Mouse (Mus musculus) heart, embryonic 11.5 days (tissue): ENCODE results near the gene Fbxo42. TPM values are rescaled to one million over a fixed set of nuclear protein-coding genes. Genes with fewer than 3 reads are reported as not detected.

Source experiments
- ATAC-seq: fragments of 200-750 bp; cut with Nextera tagmentation; replicated peaks from 2 replicates; pipeline ENCODE4 v1.8.0; 2017; ENCODE audit warnings: moderate library complexity; ENCODE audit not compliant: insufficient number of reproducible peaks, low FRiP score, low TSS enrichment
- H3K27ac ChIP-seq: fragments of 300-500 bp; sonication (generic); 2 replicates; pipeline ENCODE4 v1.5.1; 2014; ENCODE audit warnings: mild to moderate bottlenecking, low read depth, low read length
- H3K27me3 ChIP-seq: fragments of 300-500 bp; sonication (generic); 2 replicates; pipeline ENCODE4 v1.6.1; 2014; ENCODE audit warnings: mild to moderate bottlenecking, low read length, mixed read lengths; ENCODE audit not compliant: control insufficient read depth, insufficient read depth
- H3K36me3 ChIP-seq: fragments of 300-500 bp; sonication (generic); 2 replicates; pipeline ENCODE4 v1.6.1; 2014; ENCODE audit warnings: mild to moderate bottlenecking, low read length, moderate library complexity, mixed read lengths; ENCODE audit not compliant: control insufficient read depth, insufficient read depth
- H3K4me1 ChIP-seq: fragments of 300-500 bp; sonication (generic); 2 replicates; pipeline ENCODE4 v1.6.1; 2014; ENCODE audit warnings: low read length; ENCODE audit not compliant: control insufficient read depth, insufficient read depth
- H3K4me2 ChIP-seq: fragments of 300-500 bp; sonication (generic); 2 replicates; pipeline ENCODE4 v1.6.1; 2014; ENCODE audit warnings: mild to moderate bottlenecking, moderate library complexity
- H3K4me3 ChIP-seq: fragments of 300-500 bp; sonication (generic); 2 replicates; pipeline ENCODE4 v1.5.1; 2014; ENCODE audit warnings: low read depth, low read length
- H3K9ac ChIP-seq: fragments of 300-500 bp; sonication (generic); 2 replicates; pipeline ENCODE4 v1.6.1; 2014; ENCODE audit warnings: mild to moderate bottlenecking, low read depth, low read length, moderate library complexity
- H3K9me3 ChIP-seq: fragments of 300-500 bp; sonication (generic); replicated peaks from 2 replicates; pipeline ENCODE4 v1.6.1; 2016; ENCODE audit warnings: low read length; ENCODE audit not compliant: control insufficient read depth
- WGBS: fragments of 180-500 bp; shearing (Covaris S2); extraction: QIAGEN DNeasy Blood & Tissue Kit; methylation state at CpG from one replicate; pipeline ENCODE4 v1.1.7; 2014; ENCODE audit not compliant: insufficient replicate concordance; 5-methylcytosine and 5-hydroxymethylcytosine counted together
- polyA plus RNA-seq: library from polyadenylated mRNA; unstranded; fragments of >200 nt; fragmentation: Nextera tagmentation; extraction: Ambion mirVana; gene quantifications from 2 replicates; pipeline ENCODE4 v1.2.1, GENCODE M21; 2014

Fbxo42 gene
- polyA plus RNA-seq, 1 experiment from 2014 or later = 19.3 TPM

GRCm38 (mm10) chr4:141207081-141207480, 59.4 kb downstream of the Fbxo42 start:
- H3K9ac ChIP-seq = no peak overlapping the region
- H3K4me3 ChIP-seq = no peak overlapping the region
- H3K27me3 ChIP-seq = no peaks in the 10 kb centered on the region
- no peak for ATAC-seq
- no peak overlapping the region for H3K27ac ChIP-seq
- no peaks in the 10 kb centered on the region for H3K9me3 ChIP-seq
- no peaks in the 10 kb centered on the region for H3K36me3 ChIP-seq
- 86% methylated on average over 5 of the region's 5 CpGs for WGBS
- H3K4me2 ChIP-seq = no peak overlapping the region
- H3K4me1 ChIP-seq = 0 out of 2 replicates have a peak, but pooled peaks cover 3% of the 10 kb centered on the region

GRCm38 (mm10) chr4:141210524-141211219, 63.0 kb downstream of the Fbxo42 start:
- no peaks in the 10 kb centered on the region for H3K36me3 ChIP-seq
- ATAC-seq = no peak; the same call in 1 of the 2 replicates
- peak overlapping the region; percentile 31 for H3K4me3 ChIP-seq
- no peaks in the 10 kb centered on the region for H3K27me3 ChIP-seq
- peak overlapping the region; percentile 62 for H3K9ac ChIP-seq
- H3K9me3 ChIP-seq = no peaks in the 10 kb centered on the region
- H3K27ac ChIP-seq = peak overlapping the region; percentile 57; the same call in 1 of the 2 replicates
- 66% methylated on average over 14 of the region's 14 CpGs for whole genome bisulfite sequencing
- H3K4me1 ChIP-seq = 0 out of 2 replicates have a peak, but pooled peaks cover 5% of the 10 kb centered on the region
- H3K4me2 ChIP-seq = peak overlapping the region; percentile 57

DNA sequence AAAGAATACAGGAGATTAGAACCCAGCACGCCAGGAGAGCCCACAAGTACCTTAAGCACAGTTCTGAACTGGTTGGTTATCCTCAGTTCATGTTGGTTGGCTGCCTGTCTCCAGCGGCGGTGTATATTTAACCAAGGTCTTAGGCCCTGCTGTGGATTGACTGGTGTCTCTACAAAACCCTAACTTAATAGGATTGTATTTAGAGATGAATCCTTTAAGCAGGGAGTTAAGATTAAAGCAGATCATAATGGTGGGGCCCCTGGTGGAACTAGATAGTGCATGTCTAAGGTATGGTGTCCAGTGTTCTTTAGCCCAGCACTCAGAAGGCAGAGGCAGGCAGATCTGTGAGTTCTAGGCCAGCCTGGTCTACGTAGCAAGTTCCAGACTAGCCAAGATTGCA, 63.9 kb downstream of the Fbxo42 start:
- no peaks in the 10 kb centered on the region for H3K27me3 ChIP-seq
- ATAC-seq = no peak
- WGBS = 90% methylated on average over 4 of the region's 4 CpGs
- H3K27ac ChIP-seq = no peak overlapping the region
- no peaks in the 10 kb centered on the region for H3K9me3 ChIP-seq
- no peaks in the 10 kb centered on the region for H3K36me3 ChIP-seq
- no peak overlapping the region for H3K9ac ChIP-seq
- H3K4me3 ChIP-seq = no peak overlapping the region
- H3K4me1 ChIP-seq = 0 out of 2 replicates have a peak, but pooled peaks cover 5% of the 10 kb centered on the region
- no peak overlapping the region for H3K4me2 ChIP-seq

GRCm38 (mm10) chr4:141212892-141213291, 65.2 kb downstream of the Fbxo42 start:
- H3K4me2 ChIP-seq = no peak overlapping the region

GRCm38 (mm10) chr4:141213342-141213741, 65.6 kb downstream of the Fbxo42 start:
- ATAC-seq = no peak

More at GRCm38 (mm10) chr4:141212892-141213291, 65.2 kb downstream of the Fbxo42 start:
- Histone ChIP-seq H3K9ac (no peak overlapping the region), H3K4me1 (0 out of 2 replicates have a peak, but pooled peaks cover 5% of the 10 kb centered on the region), H3K4me3 (no peak overlapping the region), H3K27ac (no peak overlapping the region), H3K9me3 (no peaks in the 10 kb centered on the region), H3K27me3 (no peaks in the 10 kb centered on the region), H3K36me3 (no peaks in the 10 kb centered on the region)
- 83% methylated on average over 9 of the region's 9 CpGs for WGBS
- ATAC-seq = no peak

DNA sequence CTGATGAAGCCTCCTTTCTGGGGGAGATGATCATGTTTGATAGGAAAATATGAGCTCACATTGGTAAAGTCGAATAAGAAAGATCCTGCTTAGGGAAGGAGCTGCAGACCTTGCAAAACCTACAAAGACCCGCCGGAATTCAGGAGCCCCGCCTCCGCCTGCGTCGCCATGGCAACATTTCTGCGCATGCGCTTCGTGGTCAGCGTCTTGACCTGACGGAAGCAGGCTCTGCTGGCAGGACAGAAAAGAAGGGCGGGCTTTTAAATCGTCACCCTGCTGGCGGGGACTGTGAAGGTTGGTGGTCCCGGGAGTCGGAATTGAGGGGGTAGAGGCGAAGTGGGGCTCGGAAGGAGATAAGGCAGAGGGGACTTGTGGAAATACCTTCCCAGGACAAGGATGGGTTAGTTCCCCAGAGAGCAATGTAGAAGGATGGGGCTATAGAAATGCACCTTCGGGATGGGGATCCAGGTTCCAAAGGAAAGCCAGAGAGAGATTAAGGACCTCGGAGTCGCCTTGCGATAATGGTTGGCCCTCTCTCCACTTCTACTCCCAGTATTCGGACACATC, 66.1 kb downstream of the Fbxo42 start, which contains the start of gene Rsg1:
Gene Rsg1, plus strand, starts transcription at position 187 of the 567 bp plus-strand sequence.
- ATAC-seq = peak; percentile 63; the same call in 1 of the 2 replicates
- Histone ChIP-seq H3K36me3 (no peaks in the 10 kb centered on the region), H3K27me3 (no peaks in the 10 kb centered on the region), H3K9me3 (no peaks in the 10 kb centered on the region), H3K4me1 (0 out of 2 replicates have a peak, but pooled peaks cover 5% of the 10 kb centered on the region), H3K4me2 (peak within 1 kb of the TSS; percentile 97), H3K9ac (peak within 1 kb of the TSS; percentile 69), H3K27ac (no peak within 1 kb of the TSS), H3K4me3 (peak within 1 kb of the TSS; percentile 54)
- under 1% methylated on average over 24 of the region's 24 CpGs for WGBS

More at GRCm38 (mm10) chr4:141213342-141213741, 65.6 kb downstream of the Fbxo42 start:
- Histone ChIP-seq H3K36me3 (no peaks in the 10 kb centered on the region), H3K4me2 (peak overlapping the region; percentile 97), H3K27ac (no peak overlapping the region), H3K9ac (peak overlapping the region; percentile 24), H3K27me3 (no peaks in the 10 kb centered on the region), H3K4me3 (peak overlapping the region; percentile 54), H3K4me1 (0 out of 2 replicates have a peak, but pooled peaks cover 5% of the 10 kb centered on the region), H3K9me3 (no peaks in the 10 kb centered on the region)
- 51% methylated on average over 2 of the region's 2 CpGs for WGBS

DNA sequence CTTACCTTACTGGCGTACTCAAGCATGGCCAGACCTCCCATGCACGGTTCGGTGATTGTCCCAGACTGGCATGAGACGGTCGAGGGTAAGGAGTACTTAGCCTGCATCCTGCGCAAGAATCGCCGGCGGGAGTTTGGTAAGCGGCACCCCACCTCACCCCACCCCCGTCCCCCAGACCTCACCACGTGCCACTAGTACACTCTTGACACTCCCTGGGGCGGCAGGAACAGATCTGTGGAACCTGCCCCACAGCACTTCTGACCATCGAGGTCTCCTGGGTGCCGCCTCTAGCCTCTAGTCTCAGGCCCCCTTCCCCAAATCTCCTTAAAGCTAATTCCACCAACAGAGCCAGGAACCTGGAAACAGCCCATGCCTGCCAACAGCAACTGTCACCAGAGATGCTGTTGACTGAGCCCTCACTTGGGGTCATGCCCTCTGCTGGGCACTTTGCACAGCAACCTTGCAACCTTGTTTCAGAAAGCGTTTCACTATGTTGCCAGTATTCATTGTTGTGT, 66.7 kb downstream of the Fbxo42 start:
- H3K4me3 ChIP-seq = peak overlapping the region; percentile 54
- peak overlapping the region; percentile 97 for H3K4me2 ChIP-seq
- H3K27ac ChIP-seq = no peak overlapping the region
- 0 out of 2 replicates have a peak, but pooled peaks cover 5% of the 10 kb centered on the region for H3K4me1 ChIP-seq
- no peaks in the 10 kb centered on the region for H3K27me3 ChIP-seq
- no peak for ATAC-seq
- H3K9me3 ChIP-seq = no peaks in the 10 kb centered on the region
- H3K36me3 ChIP-seq = no peaks in the 10 kb centered on the region
- peak overlapping the region; percentile 69 for H3K9ac ChIP-seq
- 4% methylated on average over 16 of the region's 16 CpGs for WGBS

DNA sequence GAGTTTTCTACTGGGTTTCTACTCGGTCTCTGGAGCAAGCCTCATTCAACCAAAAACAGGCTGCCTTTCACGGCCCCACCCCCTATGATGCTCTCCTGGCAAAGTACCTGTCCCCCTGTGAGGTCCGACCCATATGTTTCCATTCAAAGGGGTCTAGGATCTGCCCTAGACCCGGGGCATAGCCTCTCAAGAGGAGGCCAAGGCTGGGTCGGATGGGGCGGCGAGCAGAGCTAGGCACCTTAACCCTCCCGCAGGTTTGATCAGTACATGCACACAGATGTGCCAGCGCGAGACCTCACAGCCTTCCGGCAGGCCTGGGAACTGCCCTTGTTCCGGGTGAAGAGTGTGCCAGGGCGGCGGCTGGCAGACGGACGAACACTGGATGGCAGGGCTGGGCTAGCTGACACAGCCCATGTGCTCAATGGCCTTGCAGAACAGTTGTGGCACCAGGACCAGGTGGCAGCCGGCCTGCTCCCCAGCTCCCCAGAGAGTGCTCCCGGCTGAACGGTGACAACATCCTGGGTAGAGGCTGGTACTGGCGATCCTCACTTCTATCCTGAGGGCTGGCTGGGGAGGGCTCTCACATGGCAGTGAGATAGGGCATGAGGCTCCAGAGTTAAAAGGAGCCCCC, 72.0 kb downstream of the Fbxo42 start:
- H3K27ac ChIP-seq = no peak overlapping the region
- no peaks in the 10 kb centered on the region for H3K4me1 ChIP-seq
- 86% methylated on average over 20 of the region's 20 CpGs for WGBS
- no peak for ATAC-seq
- no peaks in the 10 kb centered on the region for H3K9me3 ChIP-seq
- no peak overlapping the region for H3K9ac ChIP-seq
- no peak overlapping the region for H3K4me3 ChIP-seq
- no peaks in the 10 kb centered on the region for H3K27me3 ChIP-seq
- H3K4me2 ChIP-seq = no peak overlapping the region
- H3K36me3 ChIP-seq = no peaks in the 10 kb centered on the region
